Mouse (Mus musculus) embryo, embryonic 11.5 days (tissue): ENCODE measurements around the gene Iqsec3.

Experiments
- DNase-seq: peaks from one replicate; pipeline ENCODE4 v3.0.0-alpha.2; 2012; ENCODE audit warnings: low read depth, low spot score

The Iqsec3 gene

DNA sequence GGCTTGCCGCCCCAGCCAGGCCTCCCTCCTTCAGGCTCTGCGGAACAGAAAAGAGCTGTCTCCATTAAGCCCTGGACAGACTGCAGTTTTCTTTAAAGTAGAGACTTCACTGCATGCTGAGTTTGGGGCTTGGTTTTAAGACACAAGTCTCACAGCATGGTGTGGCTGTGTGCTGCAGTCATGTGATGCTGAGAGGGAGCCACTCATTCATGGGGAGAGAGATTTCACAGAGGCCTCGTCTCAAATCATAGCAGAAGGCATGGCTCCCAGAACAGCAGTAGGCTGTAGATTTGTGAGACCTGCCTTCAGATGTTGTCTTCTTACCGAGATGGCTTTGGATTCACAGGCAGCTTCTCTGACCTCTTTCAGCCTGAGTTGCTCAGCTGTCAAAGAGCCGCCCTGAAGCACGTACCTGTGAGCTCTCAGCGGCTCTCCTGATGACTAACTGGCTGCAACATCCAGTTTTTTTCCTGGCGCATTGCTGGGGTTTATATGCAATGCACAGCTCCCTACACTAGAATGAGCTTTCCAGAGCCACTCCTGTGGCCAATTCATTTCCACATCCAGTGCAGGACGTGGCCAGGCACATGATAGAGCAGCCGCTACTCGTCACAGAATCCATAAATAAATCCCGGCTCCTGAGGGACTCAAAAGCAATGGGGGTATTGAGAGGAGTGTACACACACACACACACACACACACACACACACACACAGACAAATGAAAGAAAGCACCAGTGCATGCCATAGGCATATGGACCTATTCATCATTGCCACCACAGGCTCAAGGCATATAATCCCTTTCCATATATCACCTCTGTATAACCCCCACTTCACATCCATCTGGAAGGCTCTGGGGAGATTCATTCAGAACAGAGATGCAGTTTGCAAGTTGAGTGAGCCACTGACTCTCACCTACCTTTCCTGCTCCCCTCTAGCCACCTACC, 18.7 kb downstream of the Iqsec3 start:
- DNase-seq, result no peak

DNA sequence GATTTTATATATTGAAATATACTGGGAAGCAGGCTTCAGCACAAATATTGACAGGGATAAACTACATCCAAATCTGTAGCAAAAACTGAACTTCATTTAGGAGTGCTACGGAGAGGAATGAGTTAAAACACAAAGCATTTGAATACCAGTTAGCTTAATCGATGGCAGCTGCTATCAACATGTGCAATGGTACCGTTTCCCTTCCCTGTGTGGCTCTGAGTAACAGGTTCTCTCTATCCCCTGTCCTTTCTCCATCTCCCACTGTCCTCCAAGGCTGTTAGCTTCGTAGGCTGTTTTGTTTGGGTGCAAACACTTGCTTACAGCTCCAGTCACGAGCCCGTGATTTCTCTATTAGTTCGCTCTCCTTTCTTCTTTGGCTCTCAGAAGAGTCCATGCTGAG, 19.7 kb downstream of the Iqsec3 start:
- no peak for DNase-seq

DNA sequence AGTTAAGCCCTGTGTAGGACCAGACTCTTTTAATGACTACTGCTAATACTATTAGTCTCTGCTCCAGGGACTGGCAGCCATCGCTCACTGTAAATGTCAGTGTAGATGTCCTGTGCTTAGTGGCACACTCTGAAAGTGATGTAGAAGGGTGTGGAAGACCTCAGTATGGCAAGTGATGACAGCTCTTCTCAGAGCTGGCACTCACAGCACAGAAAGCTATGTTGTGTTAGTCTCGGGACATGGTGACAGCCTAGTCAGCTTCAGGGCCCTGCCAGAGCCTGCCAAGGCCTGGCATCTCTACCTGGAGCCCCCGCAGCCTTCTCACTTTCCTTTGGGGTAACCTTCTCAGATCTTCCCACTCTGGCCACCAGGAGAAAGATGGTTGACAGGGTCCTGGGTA, 21.8 kb downstream of the Iqsec3 start:
- DNase-seq, result no peak

DNA sequence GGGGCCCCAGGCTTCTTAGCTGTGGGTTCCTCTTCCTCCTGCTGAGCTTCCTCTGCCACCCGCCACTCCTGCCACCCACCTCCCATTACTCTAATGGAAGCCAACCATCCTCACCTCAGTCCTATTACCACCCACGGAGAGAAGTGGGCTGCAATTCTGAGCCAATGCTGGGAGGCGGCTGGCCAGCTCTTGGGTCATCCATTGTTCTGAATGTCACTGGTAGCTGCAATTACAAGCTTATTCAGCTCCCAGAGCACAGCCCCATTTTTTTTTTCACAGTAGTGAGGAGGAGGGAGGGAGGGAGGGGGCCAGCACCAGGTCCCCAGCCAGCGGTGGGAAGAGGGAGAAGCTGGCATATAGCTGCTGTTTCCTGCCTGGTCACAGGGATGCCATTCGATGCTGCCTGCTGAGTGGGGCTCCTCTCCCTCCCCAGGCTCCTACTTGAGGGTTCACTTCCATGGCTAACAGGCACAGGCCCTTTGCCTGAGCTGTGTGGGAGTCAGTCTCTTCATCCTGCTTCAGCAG, 32.7 kb downstream of the Iqsec3 start:
- DNase-seq, result no peak

DNA sequence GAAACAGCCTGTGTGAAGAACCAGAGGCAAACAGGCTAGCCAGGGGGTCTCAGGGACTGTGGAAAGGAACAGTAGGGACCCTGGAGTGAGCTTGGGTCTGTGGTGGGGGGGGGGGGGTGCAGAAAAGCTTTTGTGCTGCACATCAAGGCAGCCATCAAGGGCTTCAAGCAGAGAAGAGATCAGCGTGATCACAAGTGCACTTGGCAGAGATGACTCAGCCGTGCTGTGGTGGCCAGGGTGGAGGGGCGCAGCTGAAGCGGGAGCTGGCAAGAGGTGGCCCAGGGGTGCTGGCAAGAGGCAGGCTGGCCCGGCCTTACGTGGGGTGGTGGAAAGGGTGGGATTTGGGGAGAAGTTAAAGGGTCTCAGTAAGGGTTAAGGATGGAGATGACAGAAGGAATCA, 48.6 kb downstream of the Iqsec3 start:
- DNase-seq, result no peak

DNA sequence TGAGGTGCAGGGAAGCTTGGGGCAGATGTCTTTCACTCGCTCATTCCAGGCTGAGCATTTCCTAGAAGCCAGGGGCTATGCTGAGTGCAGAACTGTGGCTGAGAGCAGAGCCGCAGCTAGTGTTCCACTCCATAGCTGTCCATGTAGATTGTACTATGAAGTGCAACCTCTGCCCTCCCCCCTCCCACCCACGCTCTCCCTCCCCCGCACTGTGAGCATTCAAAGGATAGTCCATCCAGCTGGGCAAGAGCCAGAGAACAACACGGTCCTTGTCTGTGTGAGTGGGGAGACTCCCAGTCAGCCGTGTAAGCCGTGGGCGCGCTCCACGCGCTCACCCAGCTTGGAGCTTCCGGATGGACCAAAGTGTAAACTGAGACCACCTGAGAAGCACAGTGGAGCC, 49.1 kb downstream of the Iqsec3 start:
- no peak for DNase-seq

DNA sequence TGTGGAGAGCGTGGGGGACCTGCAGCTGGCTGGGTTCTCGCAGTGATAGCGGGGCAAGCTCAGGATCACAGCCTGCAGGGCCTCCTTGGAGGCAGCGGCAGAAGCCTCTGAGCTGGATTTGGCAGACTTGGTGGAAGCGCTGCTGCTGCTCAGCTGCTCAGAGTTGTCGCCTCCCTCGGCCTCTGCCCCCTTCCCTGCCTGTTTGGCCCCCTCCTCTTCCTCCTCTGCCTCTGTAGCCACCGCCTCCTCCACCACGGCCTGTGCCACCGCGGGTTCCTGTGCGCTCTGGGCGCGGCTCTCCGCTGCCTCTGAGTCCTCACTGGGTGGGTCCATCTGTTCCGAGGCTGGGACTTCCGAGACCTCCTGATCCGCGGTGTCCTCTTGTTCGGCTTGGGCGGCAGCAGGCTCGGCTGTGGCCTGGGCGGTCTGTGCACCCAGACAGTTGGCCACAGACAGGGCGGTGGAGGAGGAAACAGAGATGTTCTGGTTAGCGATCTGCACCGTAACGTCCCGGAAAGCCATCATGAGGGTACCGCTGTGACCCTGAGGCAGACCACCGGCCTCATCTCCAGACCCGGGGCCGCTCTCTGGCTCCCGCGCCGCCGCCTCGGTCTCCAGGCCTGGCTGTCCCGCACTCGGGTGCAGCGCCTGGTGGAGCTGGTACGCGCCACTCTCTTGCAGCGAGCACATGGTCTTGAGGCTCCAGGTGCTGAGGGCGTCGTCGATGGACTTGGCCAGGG, 60.8 kb downstream of the Iqsec3 start:
- DNase-seq, result no peak

DNA sequence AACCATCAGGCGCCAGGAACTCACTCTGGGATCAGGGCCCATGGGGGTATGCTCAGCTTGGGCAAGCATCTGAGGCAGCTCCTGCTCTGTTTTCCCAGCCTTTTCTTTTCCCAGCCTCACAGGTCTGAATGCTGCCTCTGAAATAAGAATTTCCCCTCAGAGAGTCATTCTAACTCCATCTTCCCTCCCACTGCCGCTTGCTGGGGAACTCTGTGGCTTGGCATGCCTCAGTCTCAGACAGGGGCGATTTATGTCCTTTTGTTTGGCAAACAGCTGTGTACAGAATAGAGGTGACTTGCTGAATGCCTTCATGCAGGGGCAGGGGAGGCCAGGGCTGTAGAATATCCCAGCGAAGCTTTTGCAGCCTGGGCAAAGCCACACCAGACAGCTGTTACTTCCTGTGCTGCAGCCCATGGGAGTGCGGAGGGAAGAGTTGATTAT, 65.9 kb downstream of the Iqsec3 start:
- no peak for DNase-seq

DNA sequence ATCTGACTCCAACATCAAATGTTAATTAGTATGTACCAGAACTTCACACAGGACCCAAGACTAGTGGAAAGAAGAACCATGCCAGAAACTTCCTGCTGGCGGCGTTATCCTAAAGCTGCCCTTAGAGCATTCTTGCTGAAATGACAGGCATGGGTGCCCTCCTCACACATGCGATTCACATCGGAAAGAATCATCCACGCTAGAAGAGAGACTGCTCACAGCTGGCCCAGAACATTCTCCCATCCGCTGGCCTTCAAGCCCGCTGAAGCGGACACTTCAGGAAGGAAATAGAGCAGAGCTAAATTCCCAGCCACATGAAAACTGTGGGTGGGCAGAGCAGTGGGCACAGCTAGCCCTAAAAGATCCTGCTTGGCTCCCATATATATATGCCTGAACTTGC, 68.2 kb downstream of the Iqsec3 start:
- no peak for DNase-seq

DNA sequence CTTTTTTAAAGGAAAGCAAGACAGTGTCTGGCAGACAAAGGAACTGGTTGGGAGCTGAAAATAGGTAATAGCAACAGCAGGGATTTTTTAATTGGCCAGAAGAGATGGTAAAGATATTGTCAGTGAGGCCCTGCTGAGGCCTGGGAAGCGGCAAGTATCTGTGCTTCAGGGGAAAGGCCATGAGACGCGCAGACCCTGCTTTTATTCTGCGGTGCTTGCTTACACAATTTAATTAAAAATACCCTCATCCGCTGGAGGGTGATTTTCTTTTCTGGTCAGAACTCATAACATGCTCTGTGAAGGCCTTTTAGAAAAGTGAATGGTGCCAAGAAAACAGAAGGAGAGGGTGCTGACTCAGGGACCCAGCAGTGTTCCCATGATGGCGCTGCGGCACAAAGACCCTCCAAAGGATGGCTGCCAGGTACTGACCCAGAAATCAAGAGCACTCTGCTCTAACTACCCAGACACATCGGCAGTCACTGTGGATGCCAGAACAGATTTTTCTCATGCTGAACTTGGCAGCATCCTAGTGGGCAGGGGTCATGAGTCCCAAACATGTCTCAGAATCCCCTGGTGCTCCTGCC, 70.7 kb downstream of the Iqsec3 start:
- DNase-seq, result no peak

DNA sequence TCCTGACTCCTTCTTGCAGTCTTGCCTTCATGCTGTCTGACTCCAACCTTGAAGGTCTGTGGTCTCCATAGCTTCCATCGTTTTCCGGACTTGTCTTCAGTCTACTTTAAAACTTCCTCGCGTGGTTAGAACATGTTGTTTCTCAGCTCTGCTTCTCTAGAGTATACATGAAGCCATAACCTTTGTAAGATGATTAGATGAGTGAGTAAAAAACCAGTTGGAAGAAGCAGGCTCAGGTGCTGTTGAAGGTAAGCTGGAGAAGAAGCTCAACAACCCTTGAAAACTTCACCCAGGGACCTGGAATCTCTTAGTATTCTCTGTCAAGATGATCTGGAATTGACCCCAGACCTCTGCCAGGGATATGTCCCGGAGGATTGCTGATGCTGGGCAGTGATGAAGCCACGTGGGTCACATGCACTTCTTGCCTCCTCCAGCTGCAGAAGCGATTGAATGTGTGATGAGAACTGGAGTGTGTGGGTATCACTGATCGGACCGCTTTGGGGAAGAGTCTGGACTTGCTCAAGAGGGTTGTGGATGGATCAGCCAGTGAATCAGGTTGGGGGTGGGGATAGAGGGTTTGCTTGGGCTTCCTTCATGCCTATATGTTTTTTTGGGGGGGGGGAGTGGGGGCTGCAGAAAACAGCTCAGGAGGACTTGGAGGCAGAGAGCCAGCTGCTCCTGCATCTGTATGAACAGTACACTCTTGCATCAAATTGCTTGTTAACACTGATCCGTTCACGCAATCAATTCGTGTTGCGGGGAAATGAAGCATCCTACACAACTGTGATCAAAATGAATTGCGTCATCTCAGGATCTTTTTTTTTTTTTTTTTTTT, 71.4 kb downstream of the Iqsec3 start:
- no peak for DNase-seq

DNA sequence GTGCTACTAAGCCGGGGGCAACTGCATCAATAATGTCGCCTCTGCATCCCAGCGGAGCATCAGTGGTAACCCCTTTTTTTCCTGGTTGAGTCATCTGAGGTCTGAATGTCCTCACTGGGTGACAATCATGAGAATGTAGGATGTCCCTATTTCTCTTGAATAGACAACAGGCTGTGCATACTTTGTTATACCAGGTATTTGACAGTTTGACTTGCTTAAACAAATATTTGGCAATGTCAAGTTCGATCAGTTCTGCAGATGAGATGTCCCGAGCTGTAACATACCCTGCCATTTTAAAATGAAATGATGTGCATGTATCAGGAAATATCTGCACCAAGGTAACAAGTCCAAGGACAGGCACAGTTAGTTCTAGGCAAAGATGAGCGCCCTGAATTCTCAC, 72.3 kb downstream of the Iqsec3 start:
- DNase-seq, result no peak

DNA sequence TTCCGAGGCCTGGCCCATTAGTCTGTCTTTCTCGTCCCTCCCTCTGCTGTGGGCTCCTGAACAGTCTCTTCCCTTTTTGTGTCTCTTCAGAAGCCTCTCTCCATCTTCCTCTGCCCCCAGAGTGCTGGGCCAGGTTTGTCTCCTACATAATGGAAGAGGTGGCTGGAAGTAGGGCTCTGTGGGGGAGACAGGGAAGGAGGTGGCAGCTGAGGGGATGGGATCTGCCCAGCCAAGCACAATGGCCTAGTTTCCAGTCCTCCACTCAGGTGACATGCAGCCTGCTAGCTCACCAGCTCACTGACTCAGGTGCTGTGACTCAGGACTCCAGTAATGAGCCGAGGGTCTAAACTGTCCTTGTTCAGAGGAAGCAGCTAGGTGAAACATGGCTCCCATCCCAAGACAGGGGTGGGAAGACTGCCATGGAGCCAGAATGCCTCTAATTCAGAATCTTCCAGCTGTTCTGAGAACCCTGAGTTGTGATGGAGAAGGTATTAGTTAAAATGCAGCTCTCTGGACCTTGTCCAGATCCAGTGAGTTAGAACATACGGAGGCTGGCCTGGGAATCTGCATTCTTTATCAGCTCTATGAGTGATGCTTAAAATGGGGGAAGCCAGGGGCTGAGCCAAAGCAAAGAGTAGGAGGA, 80.7 kb downstream of the Iqsec3 start:
- DNase-seq, result no peak

DNA sequence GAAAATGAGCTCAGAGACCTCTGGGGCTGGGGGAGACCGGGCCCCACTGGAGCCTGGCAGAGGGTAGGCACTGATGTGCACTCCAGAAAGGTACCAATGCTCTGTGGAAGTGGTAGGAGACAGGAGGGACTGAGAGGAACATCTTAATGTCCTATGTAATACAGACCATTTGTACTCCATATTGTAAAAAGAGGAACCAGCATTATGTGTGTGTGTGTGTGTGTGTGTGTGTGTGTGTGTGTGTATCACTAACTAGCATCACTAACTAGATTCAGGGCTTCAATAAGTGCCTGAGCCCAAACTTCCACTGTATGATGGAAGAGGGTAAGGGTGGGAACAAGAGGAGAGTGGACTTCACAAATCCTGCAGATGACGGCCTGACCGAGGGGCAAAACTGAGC, 88.1 kb downstream of the Iqsec3 start:
- no peak for DNase-seq

DNA sequence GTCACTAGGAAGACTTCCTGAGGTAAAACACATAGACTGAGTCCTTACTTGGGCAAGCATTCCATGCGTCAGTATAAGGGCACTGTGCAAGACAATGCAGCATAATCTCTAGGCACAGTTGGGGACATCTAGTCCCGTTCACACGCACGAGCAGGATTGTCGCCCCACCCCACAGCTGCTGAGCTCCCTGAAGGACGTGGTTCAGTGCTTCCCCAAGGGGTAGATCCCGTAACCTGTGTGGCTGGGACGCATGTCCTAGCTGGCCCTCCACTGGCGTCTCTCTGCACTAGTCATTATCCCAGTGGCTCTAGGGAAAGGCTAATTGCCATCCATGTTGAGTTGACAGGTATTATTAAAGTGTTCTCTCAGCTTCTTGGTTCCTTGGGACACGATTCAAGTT, 91.4 kb downstream of the Iqsec3 start:
- no peak for DNase-seq

DNA sequence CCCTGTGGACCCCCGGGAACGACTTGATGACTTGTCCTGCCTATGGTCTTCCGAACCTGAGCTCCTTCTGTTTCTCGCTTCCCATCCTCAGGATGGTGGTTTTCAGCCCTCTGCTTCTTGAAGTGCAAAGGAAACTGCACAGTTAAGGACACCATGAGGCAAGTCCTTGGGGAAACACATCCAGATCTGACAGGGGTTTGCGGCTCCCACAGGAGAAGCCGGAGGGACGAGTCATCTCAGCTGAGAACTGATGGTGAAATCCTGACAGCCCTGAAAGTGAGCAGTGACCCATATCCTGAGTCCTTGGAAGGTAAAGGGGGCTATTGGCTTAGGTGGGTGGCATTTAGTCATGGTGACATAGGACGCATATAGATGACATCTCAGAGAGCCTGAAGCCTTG, 92.9 kb downstream of the Iqsec3 start:
- no peak for DNase-seq

DNA sequence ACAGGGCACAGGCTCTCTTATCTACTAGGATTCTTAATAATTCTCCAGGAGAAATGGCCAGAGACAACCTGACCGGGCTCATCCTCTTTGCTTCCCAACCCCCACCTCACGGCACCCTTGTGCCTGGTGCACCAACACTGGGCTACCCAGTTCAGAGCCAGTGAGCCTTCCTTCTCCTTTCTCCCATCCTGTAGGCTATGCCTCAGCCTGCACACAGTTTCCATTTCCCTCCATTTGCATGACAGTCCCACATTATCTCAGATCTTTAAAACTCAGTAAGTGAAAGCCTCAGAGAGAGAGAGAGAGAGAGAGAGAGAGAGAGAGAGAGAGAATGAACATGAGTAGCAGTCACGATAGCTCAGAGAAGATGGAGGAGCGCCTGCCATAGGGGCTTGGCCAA, 95.2 kb downstream of the Iqsec3 start:
- no peak for DNase-seq

DNA sequence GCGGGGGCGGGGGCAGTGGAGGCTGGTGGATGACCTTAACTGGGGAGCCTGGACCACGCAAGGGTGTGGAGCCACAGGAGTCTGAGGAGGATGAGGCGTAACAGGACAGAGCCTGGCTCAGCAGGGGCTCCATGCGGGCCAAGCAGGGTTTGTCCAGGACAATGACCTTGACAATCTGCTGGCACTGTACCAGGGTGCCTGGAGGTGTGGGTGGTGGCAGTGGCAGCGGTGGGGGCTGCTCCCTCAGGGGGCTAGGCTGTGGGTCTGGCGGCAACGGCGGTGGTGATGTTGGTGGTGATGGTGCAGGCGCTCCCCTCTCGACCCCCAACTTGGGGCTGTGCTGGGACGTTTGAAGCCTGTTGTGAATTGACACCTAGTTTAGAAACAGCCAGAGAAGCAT, 97.3 kb downstream of the Iqsec3 start:
- DNase-seq, result no peak

DNA sequence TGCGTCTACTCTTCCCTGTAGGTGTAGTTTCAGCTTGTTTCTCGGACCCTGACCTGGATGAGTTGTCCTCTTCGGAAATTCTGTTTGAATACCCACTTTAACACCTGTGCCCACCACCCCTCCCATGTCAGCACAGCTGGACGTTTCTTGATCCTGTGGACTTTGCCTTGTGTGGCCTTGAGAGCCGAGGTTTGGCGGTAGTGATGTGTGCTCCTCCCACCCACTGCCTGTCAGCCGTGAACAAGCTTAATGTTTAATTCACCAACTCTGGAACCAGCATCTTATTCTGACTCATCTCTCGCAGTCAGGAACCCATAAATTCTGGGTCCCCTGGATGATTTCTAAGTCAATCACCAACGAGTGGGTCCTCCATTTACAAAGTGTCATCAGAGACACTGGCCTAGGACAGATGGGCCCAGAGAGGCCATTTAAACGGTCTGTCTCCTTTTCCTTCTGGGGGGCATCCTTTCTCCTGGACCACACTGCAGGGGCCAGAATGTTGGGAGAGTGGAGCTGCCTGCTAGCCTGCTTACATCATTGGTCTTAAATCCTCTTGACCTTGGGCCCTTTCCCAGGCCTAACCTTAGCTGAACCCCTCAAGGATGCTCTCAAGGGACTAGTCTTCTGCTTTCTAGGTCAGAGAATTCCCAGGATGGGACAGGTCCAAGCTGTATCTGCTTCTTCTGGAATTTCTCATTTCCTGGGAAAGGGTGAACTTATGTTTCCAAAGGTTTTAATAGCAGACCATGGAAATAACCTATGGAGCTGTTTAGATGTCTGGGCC, 102.1 kb downstream of the Iqsec3 start:
- no peak for DNase-seq

DNA sequence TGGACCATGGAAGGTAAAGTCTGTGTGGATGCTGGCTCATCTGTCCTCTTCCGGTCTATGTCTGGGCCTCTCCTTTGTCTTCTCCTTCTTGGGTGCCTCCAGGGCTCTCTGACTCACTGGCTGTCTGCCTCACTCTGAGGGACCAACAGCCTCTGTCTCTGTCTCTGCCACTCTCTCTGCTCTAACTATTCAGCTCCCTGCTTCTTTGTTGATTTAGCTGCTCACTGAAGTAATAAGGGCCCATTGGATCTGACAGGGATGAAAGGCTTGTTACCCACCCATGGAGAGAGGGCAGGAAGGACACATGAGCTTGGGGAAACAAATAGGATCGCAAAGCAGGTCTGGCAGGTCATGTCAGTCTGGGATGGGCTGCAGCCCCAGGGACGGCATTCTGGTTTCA, 106.4 kb downstream of the Iqsec3 start:
- no peak for DNase-seq
